Mouse (Mus musculus) stomach, embryonic 14.5 days (tissue): Measurements from ENCODE around the gene Edem2. TPM values are rescaled to one million over a fixed set of nuclear protein-coding genes. Genes with fewer than 3 reads are reported as not detected.

Source experiments
- ATAC-seq: fragments of 200-750 bp; cut with Nextera tagmentation; 2 replicates; pipeline ENCODE4 v1.8.0; 2017; ENCODE audit warnings: low read depth, moderate TSS enrichment; ENCODE audit not compliant: insufficient number of reproducible peaks, insufficient read depth, low FRiP score
- H3K27ac ChIP-seq: fragments of 300-500 bp; sonication (generic); 2 replicates; pipeline ENCODE4 v1.5.1; 2014; ENCODE audit warnings: mild to moderate bottlenecking, low read length, moderate library complexity, mixed read lengths
- H3K27me3 ChIP-seq: fragments of 300-500 bp; sonication (generic); 2 replicates; pipeline ENCODE4 v1.6.1; 2014; ENCODE audit warnings: low read length, control low read depth, mixed read lengths; ENCODE audit not compliant: control insufficient read depth, insufficient read depth
- H3K36me3 ChIP-seq: fragments of 300-500 bp; sonication (generic); 2 replicates; pipeline ENCODE4 v1.6.1; 2014; ENCODE audit warnings: mild to moderate bottlenecking, control low read depth, low read length, moderate library complexity, mixed read lengths; ENCODE audit not compliant: control insufficient read depth, insufficient read depth
- H3K4me1 ChIP-seq: fragments of 300-500 bp; sonication (generic); 2 replicates; pipeline ENCODE4 v1.6.1; 2014; ENCODE audit warnings: low read length, control low read depth, mixed read lengths; ENCODE audit not compliant: control insufficient read depth, insufficient read depth
- H3K4me2 ChIP-seq: fragments of 300-500 bp; sonication (generic); replicated peaks from 2 replicates; pipeline ENCODE4 v1.6.1; 2014; ENCODE audit warnings: low read depth, low read length, control low read depth
- H3K4me3 ChIP-seq: fragments of 300-500 bp; sonication (generic); 2 replicates; pipeline ENCODE4 v1.5.1; 2014; ENCODE audit warnings: low read depth, low read length, control low read depth
- H3K9ac ChIP-seq: fragments of 300-500 bp; sonication (generic); replicated peaks from 2 replicates; pipeline ENCODE4 v1.6.1; 2014; ENCODE audit warnings: low read depth, mild to moderate bottlenecking, control low read depth, low read length, moderate library complexity, mixed read lengths
- H3K9me3 ChIP-seq: fragments of 300-500 bp; sonication (generic); 2 replicates; pipeline ENCODE4 v1.6.1; 2016; ENCODE audit warnings: low read depth, low read length, control low read depth; ENCODE audit not compliant: control insufficient read depth
- WGBS: fragments of 180-500 bp; shearing (Covaris S2); extraction: QIAGEN DNeasy Blood & Tissue Kit; methylation state at CpG from one replicate; pipeline ENCODE4 v1.1.7; 2014; 5-methylcytosine and 5-hydroxymethylcytosine counted together
- polyA plus RNA-seq: library from polyadenylated mRNA; unstranded; fragments of >200 nt; fragmentation: Nextera tagmentation; extraction: Ambion mirVana; gene quantifications from 2 replicates; pipeline ENCODE4 v1.2.1, GENCODE M21; 2014

The Edem2 gene
- polyA plus RNA-seq, 1 experiment from 2014 or later: 41.6 TPM

GRCm38 (mm10) chr2:155681194-155681593 is 48.1 kb downstream of the Edem2 start:
- no peak overlapping the region for H3K4me3 ChIP-seq
- no peak for ATAC-seq
- no peak overlapping the region for H3K9ac ChIP-seq
- no peak overlapping the region for H3K27ac ChIP-seq
- H3K4me1 ChIP-seq: no peaks in the 10 kb centered on the region
- WGBS: 67% methylated on average over 8 of the region's 8 CpGs
- no peaks in the 10 kb centered on the region for H3K9me3 ChIP-seq
- no peaks in the 10 kb centered on the region for H3K27me3 ChIP-seq
- no peaks in the 10 kb centered on the region; the same call in 1 of the 2 replicates for H3K36me3 ChIP-seq
- no peak overlapping the region for H3K4me2 ChIP-seq

- no peaks in the 10 kb centered on the region for H3K9me3 ChIP-seq
- no peak overlapping the region for H3K27ac ChIP-seq
- H3K4me1 ChIP-seq: no peaks in the 10 kb centered on the region
- ATAC-seq: no peak
- no peak overlapping the region for H3K4me2 ChIP-seq
- no peak overlapping the region for H3K9ac ChIP-seq
- H3K27me3 ChIP-seq: no peaks in the 10 kb centered on the region
- no peak overlapping the region for H3K4me3 ChIP-seq
- WGBS: 61% methylated on average over 5 of the region's 5 CpGs
- no peaks in the 10 kb centered on the region; the same call in 1 of the 2 replicates for H3K36me3 ChIP-seq
Measured at GRCm38 (mm10) chr2:155680591-155680990, 48.7 kb downstream of the Edem2 start.

- Histone ChIP-seq H3K27ac (no peak overlapping the region), H3K36me3 (no peaks in the 10 kb centered on the region; the same call in 1 of the 2 replicates), H3K4me2 (no peak overlapping the region), H3K4me1 (no peaks in the 10 kb centered on the region), H3K4me3 (no peak overlapping the region), H3K9me3 (no peaks in the 10 kb centered on the region), H3K27me3 (no peaks in the 10 kb centered on the region), H3K9ac (no peak overlapping the region)
- no peak for ATAC-seq
- WGBS: 82% methylated on average over 4 of the region's 4 CpGs
Measured at GRCm38 (mm10) chr2:155679586-155680110, 49.6 kb downstream of the Edem2 start.

GRCm38 (mm10) chr2:155675118-155675517 is 54.2 kb downstream of the Edem2 start:
- Histone ChIP-seq H3K4me2 (no peak overlapping the region), H3K4me3 (no peak overlapping the region), H3K27ac (no peak overlapping the region), H3K4me1 (no peaks in the 10 kb centered on the region), H3K9me3 (no peaks in the 10 kb centered on the region), H3K27me3 (no peaks in the 10 kb centered on the region), H3K9ac (no peak overlapping the region), H3K36me3 (peaks cover 20% of the 10 kb centered on the region)
- ATAC-seq: no peak
- WGBS: 59% methylated on average over 4 of the region's 4 CpGs

- no peak overlapping the region for H3K4me3 ChIP-seq
- H3K9me3 ChIP-seq: no peaks in the 10 kb centered on the region
Measured at GRCm38 (mm10) chr2:155673546-155673945, 55.7 kb downstream of the Edem2 start.

GRCm38 (mm10) chr2:155671236-155671635 is 58.0 kb downstream of the Edem2 start:
- no peak for ATAC-seq

More at GRCm38 (mm10) chr2:155673546-155673945, 55.7 kb downstream of the Edem2 start:
- 28% methylated on average over 2 of the region's 2 CpGs for whole genome bisulfite sequencing
- ATAC-seq: no peak
- H3K27ac ChIP-seq: no peak overlapping the region
- H3K9ac ChIP-seq: no peak overlapping the region
- no peaks in the 10 kb centered on the region for H3K4me1 ChIP-seq
- no peaks in the 10 kb centered on the region for H3K27me3 ChIP-seq
- H3K4me2 ChIP-seq: no peak overlapping the region
- H3K36me3 ChIP-seq: peaks cover 22% of the 10 kb centered on the region

GRCm38 (mm10) chr2:155668461-155668860 is 60.8 kb downstream of the Edem2 start:
- no peaks in the 10 kb centered on the region for H3K9me3 ChIP-seq
- no peak overlapping the region for H3K4me2 ChIP-seq
- H3K36me3 ChIP-seq: peaks cover 63% of the 10 kb centered on the region
- H3K4me3 ChIP-seq: no peak overlapping the region
- H3K27me3 ChIP-seq: no peaks in the 10 kb centered on the region
- no peaks in the 10 kb centered on the region for H3K4me1 ChIP-seq
- H3K27ac ChIP-seq: no peak overlapping the region
- ATAC-seq: no peak
- H3K9ac ChIP-seq: no peak overlapping the region
- 86% methylated on average over 4 of the region's 4 CpGs for WGBS

More at GRCm38 (mm10) chr2:155671236-155671635, 58.0 kb downstream of the Edem2 start:
- Histone ChIP-seq H3K9ac (no peak overlapping the region), H3K4me2 (no peak overlapping the region), H3K9me3 (no peaks in the 10 kb centered on the region), H3K4me1 (no peaks in the 10 kb centered on the region), H3K36me3 (peaks cover 40% of the 10 kb centered on the region), H3K4me3 (no peak overlapping the region), H3K27me3 (no peaks in the 10 kb centered on the region), H3K27ac (no peak overlapping the region)
- 73% methylated on average over 4 of the region's 4 CpGs for WGBS

GRCm38 (mm10) chr2:155667881-155668280 is 61.4 kb downstream of the Edem2 start:
- H3K4me1 ChIP-seq: no peaks in the 10 kb centered on the region
- no peaks in the 10 kb centered on the region for H3K9me3 ChIP-seq
- no peak overlapping the region for H3K27ac ChIP-seq
- WGBS: 96% methylated on average over 8 of the region's 8 CpGs
- no peak for ATAC-seq
- H3K27me3 ChIP-seq: no peaks in the 10 kb centered on the region
- no peak overlapping the region for H3K9ac ChIP-seq
- H3K4me3 ChIP-seq: no peak overlapping the region
- H3K4me2 ChIP-seq: no peak overlapping the region
- H3K36me3 ChIP-seq: peaks cover 64% of the 10 kb centered on the region

- Histone ChIP-seq H3K9me3 (no peaks in the 10 kb centered on the region), H3K9ac (no peak overlapping the region), H3K27me3 (no peaks in the 10 kb centered on the region), H3K4me2 (no peak overlapping the region), H3K27ac (no peak overlapping the region), H3K4me3 (no peak overlapping the region), H3K36me3 (peaks cover 72% of the 10 kb centered on the region), H3K4me1 (no peaks in the 10 kb centered on the region)
- ATAC-seq: no peak
- WGBS: 72% methylated on average over 6 of the region's 6 CpGs
Measured at GRCm38 (mm10) chr2:155663910-155664460, 65.3 kb downstream of the Edem2 start.
